Mouse (Mus musculus) heart, embryonic 15.5 days (tissue): ENCODE measurements around the gene Med1. TPM values are rescaled to one million over a fixed set of nuclear protein-coding genes. Genes with fewer than 3 reads are reported as not detected.
"Not testable (repeated sequence)": the region's sequence is repeated elsewhere in the genome, so short reads cannot be mapped to it uniquely, and the experiment has no call there.

Source experiments
- ATAC-seq: fragments of 200-750 bp; cut with Nextera tagmentation; replicated peaks from 2 replicates; pipeline ENCODE4 v1.8.0; 2017; ENCODE audit warnings: low read depth, moderate TSS enrichment; ENCODE audit not compliant: insufficient number of reproducible peaks, insufficient read depth, low FRiP score
- H3K27ac ChIP-seq: fragments of 300-500 bp; sonication (generic); 2 replicates; pipeline ENCODE4 v1.5.1; 2015; ENCODE audit warnings: mild to moderate bottlenecking, inconsistent platforms
- H3K27me3 ChIP-seq: fragments of 300-500 bp; sonication (generic); 2 replicates; pipeline ENCODE4 v1.6.1; 2015; ENCODE audit warnings: inconsistent platforms
- H3K36me3 ChIP-seq: fragments of 300-500 bp; sonication (generic); 2 replicates; pipeline ENCODE4 v1.6.1; 2015; ENCODE audit warnings: mild to moderate bottlenecking, inconsistent platforms
- H3K4me1 ChIP-seq: fragments of 300-500 bp; sonication (generic); replicated peaks from 2 replicates; pipeline ENCODE4 v1.6.1; 2015; ENCODE audit warnings: inconsistent platforms
- H3K4me2 ChIP-seq: fragments of 300-500 bp; sonication (generic); 2 replicates; pipeline ENCODE4 v1.6.1; 2015; ENCODE audit warnings: inconsistent platforms, mild to moderate bottlenecking, moderate library complexity
- H3K4me3 ChIP-seq: fragments of 300-500 bp; sonication (generic); 2 replicates; pipeline ENCODE4 v1.5.1; 2015; ENCODE audit warnings: mild to moderate bottlenecking, inconsistent platforms
- H3K9ac ChIP-seq: fragments of 300-500 bp; sonication (generic); 2 replicates; pipeline ENCODE4 v1.6.1; 2015; ENCODE audit warnings: mild to moderate bottlenecking, inconsistent platforms
- H3K9me3 ChIP-seq: fragments of 300-500 bp; sonication (generic); replicated peaks from 2 replicates; pipeline ENCODE4 v1.6.1; 2016; ENCODE audit warnings: inconsistent platforms
- whole genome bisulfite sequencing: fragments of 180-500 bp; shearing (Covaris S2); methylation state at CpG from one replicate; pipeline ENCODE4 v1.1.7; 2015; ENCODE audit warnings: mixed read lengths; 5-methylcytosine and 5-hydroxymethylcytosine counted together
- polyA plus RNA-seq: library from polyadenylated mRNA; unstranded; fragments of >200 nt; fragmentation: Nextera tagmentation; extraction: Ambion mirVana; gene quantifications from 2 replicates; pipeline ENCODE4 v1.2.1, GENCODE M21; 2015

Med1 gene
- 44.3 and 45.7 TPM in 2 replicates for polyA plus RNA-seq

- Histone ChIP-seq H3K36me3 (peaks cover 16% of the 10 kb centered on the region), H3K27ac (peak within 1 kb of the TSS; percentile 95), H3K9me3 (no peaks in the 10 kb centered on the region), H3K27me3 (no peaks in the 10 kb centered on the region), H3K9ac (peak within 1 kb of the TSS; percentile 88), H3K4me1 (peaks cover 16% of the 10 kb centered on the region), H3K4me2 (peak within 1 kb of the TSS; percentile 76), H3K4me3 (peak within 1 kb of the TSS; percentile 86)
- ATAC-seq: peak; percentile 92
- WGBS: under 1% methylated on average over 53 of the region's 53 CpGs
These were observed at the start of gene Med1 for GRCm38 (mm10) chr11:98192901-98193805. TSS of gene Med1 (minus strand) at chr11:98193293.

- Histone ChIP-seq H3K4me3 (no peak overlapping the region), H3K9ac (no peak overlapping the region), H3K4me2 (no peak overlapping the region), H3K27me3 (no peaks in the 10 kb centered on the region), H3K27ac (no peak overlapping the region), H3K4me1 (no peaks in the 10 kb centered on the region), H3K36me3 (peaks cover 74% of the 10 kb centered on the region), H3K9me3 (no peaks in the 10 kb centered on the region)
- 88% methylated on average over 3 of the region's 3 CpGs for WGBS
- ATAC-seq: no peak
These were observed 45.9 kb upstream of the Med1 start for GRCm38 (mm10) chr11:98238995-98239394.

GRCm38 (mm10) chr11:98238416-98238815 is 45.3 kb upstream of the Med1 start:
- 85% methylated on average over 3 of the region's 3 CpGs for WGBS
- Histone ChIP-seq H3K4me2 (no peak overlapping the region), H3K9me3 (no peaks in the 10 kb centered on the region), H3K36me3 (peaks cover 71% of the 10 kb centered on the region), H3K9ac (no peak overlapping the region), H3K4me3 (no peak overlapping the region), H3K27me3 (no peaks in the 10 kb centered on the region), H3K4me1 (no peaks in the 10 kb centered on the region), H3K27ac (no peak overlapping the region)
- no peak for ATAC-seq

GRCm38 (mm10) chr11:98226349-98226748 is 33.3 kb upstream of the Med1 start:
- Histone ChIP-seq H3K27me3 (no peaks in the 10 kb centered on the region), H3K9me3 (no peaks in the 10 kb centered on the region), H3K36me3 (peaks cover 75% of the 10 kb centered on the region), H3K4me1 (no peaks in the 10 kb centered on the region), H3K9ac (no peak overlapping the region), H3K4me2 (no peak overlapping the region), H3K27ac (no peak overlapping the region), H3K4me3 (no peak overlapping the region)
- no peak for ATAC-seq
- 88% methylated on average over 1 of the region's 1 CpGs for WGBS

- Histone ChIP-seq H3K9me3 (no peaks in the 10 kb centered on the region), H3K27me3 (no peaks in the 10 kb centered on the region), H3K4me2 (no peak overlapping the region), H3K36me3 (peaks cover 53% of the 10 kb centered on the region), H3K27ac (no peak overlapping the region), H3K9ac (no peak overlapping the region), H3K4me3 (no peak overlapping the region), H3K4me1 (peaks cover 4% of the 10 kb centered on the region; the same call in 1 of the 2 replicates)
- WGBS: 80% methylated on average over 1 of the region's 1 CpGs
- no peak for ATAC-seq
These were observed 20.2 kb upstream of the Med1 start for GRCm38 (mm10) chr11:98213311-98213710.

- H3K4me2 ChIP-seq, ATAC-seq, H3K4me1 ChIP-seq, H3K27ac ChIP-seq, H3K9me3 ChIP-seq, H3K9ac ChIP-seq, H3K27me3 ChIP-seq, H3K4me3 ChIP-seq: not testable (repeated sequence)
- WGBS: 78% methylated on average over 5 of the region's 5 CpGs
- H3K36me3 ChIP-seq: peaks cover 54% of the 10 kb centered on the region
These were observed 16.6 kb upstream of the Med1 start for GRCm38 (mm10) chr11:98209661-98210060.

- peak overlapping the region; percentile 49 for H3K4me2 ChIP-seq
- not testable (repeated sequence) for H3K27me3 ChIP-seq, H3K9me3 ChIP-seq, ATAC-seq, H3K4me1 ChIP-seq, H3K27ac ChIP-seq, H3K9ac ChIP-seq
- 0 out of 2 replicates have a peak overlapping the region, but pooled peaks have one; percentile 14 for H3K4me3 ChIP-seq
- H3K36me3 ChIP-seq: peaks cover 29% of the 10 kb centered on the region
- WGBS: 82% methylated on average over 3 of the region's 3 CpGs
These were observed 13.2 kb upstream of the Med1 start for GRCm38 (mm10) chr11:98206281-98206680.

GRCm38 (mm10) chr11:98205463-98205862 is 12.4 kb upstream of the Med1 start:
- H3K36me3 ChIP-seq: peaks cover 23% of the 10 kb centered on the region
- peak overlapping the region; percentile 14; the same call in 1 of the 2 replicates for H3K4me3 ChIP-seq
- H3K4me1 ChIP-seq: peaks cover 8% of the 10 kb centered on the region
- peak overlapping the region; percentile 49 for H3K4me2 ChIP-seq
- ATAC-seq: no peak
- H3K27ac ChIP-seq: no peak overlapping the region
- H3K27me3 ChIP-seq: no peaks in the 10 kb centered on the region
- H3K9ac ChIP-seq: no peak overlapping the region
- no peaks in the 10 kb centered on the region for H3K9me3 ChIP-seq

GRCm38 (mm10) chr11:98203931-98204421 is 10.9 kb upstream of the Med1 start:
- peaks cover 10% of the 10 kb centered on the region; the same call in 1 of the 2 replicates for H3K36me3 ChIP-seq
- H3K27me3 ChIP-seq: no peaks in the 10 kb centered on the region
- H3K4me2 ChIP-seq: peak overlapping the region; percentile 79
- whole genome bisulfite sequencing: 0% methylated on average over 16 of the region's 16 CpGs
- H3K9ac ChIP-seq: peak overlapping the region; percentile 95
- H3K27ac ChIP-seq: peak overlapping the region; percentile 100
- H3K9me3 ChIP-seq: no peaks in the 10 kb centered on the region
- peak overlapping the region; percentile 87 for H3K4me3 ChIP-seq
- peaks cover 8% of the 10 kb centered on the region for H3K4me1 ChIP-seq
- no peak for ATAC-seq

GRCm38 (mm10) chr11:98203351-98203911 is 10.3 kb upstream of the Med1 start:
- peak overlapping the region; percentile 87 for H3K4me3 ChIP-seq
- WGBS: under 1% methylated on average over 37 of the region's 37 CpGs
- ATAC-seq: peak; percentile 37; the same call in 1 of the 2 replicates
- peak overlapping the region; percentile 100 for H3K27ac ChIP-seq
- peaks cover 8% of the 10 kb centered on the region for H3K4me1 ChIP-seq
- peak overlapping the region; percentile 95 for H3K9ac ChIP-seq
- peak overlapping the region; percentile 79 for H3K4me2 ChIP-seq
- H3K9me3 ChIP-seq: no peaks in the 10 kb centered on the region
- peaks cover 5% of the 10 kb centered on the region; the same call in 1 of the 2 replicates for H3K36me3 ChIP-seq
- no peaks in the 10 kb centered on the region for H3K27me3 ChIP-seq

- peak; percentile 95 for ATAC-seq
- WGBS: under 1% methylated on average over 63 of the region's 63 CpGs
These were observed 9.7 kb upstream of the Med1 start, which contains the start of gene Cdk12 for GRCm38 (mm10) chr11:98202641-98203350. TSS of gene Cdk12 (plus strand) at chr11:98203059.

More at GRCm38 (mm10) chr11:98202641-98203350, 9.7 kb upstream of the Med1 start, which contains the start of gene Cdk12:
- peaks cover 8% of the 10 kb centered on the region for H3K4me1 ChIP-seq
- H3K27me3 ChIP-seq: no peaks in the 10 kb centered on the region
- H3K9me3 ChIP-seq: no peaks in the 10 kb centered on the region
- peak within 1 kb of the TSS; percentile 95 for H3K9ac ChIP-seq
- peak within 1 kb of the TSS; percentile 100 for H3K27ac ChIP-seq
- H3K4me2 ChIP-seq: peak within 1 kb of the TSS; percentile 79
- peak within 1 kb of the TSS; percentile 87 for H3K4me3 ChIP-seq
- H3K36me3 ChIP-seq: no peaks in the 10 kb centered on the region
